Mouse (Mus musculus) MEL (cell line): ENCODE results near the gene Neu1. TPM values are rescaled to one million over a fixed set of nuclear protein-coding genes. Genes with fewer than 3 reads are reported as not detected.

ENCODE experiments used
- DNase-seq: peaks from one replicate; pipeline ENCODE4 v3.0.0; 2011; ENCODE audit warnings: low read depth, low spot score
- H3K27ac ChIP-seq: 2 replicates; pipeline ENCODE4 v1.5.1; 2012; ENCODE audit warnings: low read depth, mild to moderate bottlenecking, control low read depth, low read length, moderate library complexity; ENCODE audit not compliant: control insufficient read depth
- H3K27me3 ChIP-seq, 2 experiments: fragments of 150-350 bp in 1 of 2; sonication (generic) in 1 of 2; 2 replicates each; pipeline ENCODE4 v1.6.1; 2012; ENCODE audit warnings: low read length in 2 of 2, mild to moderate bottlenecking in 2 of 2, improper control_type of control experiment in 1 of 2, moderate library complexity in 1 of 2; ENCODE audit not compliant: insufficient read depth in 2 of 2, control insufficient read depth in 1 of 2
- H3K36me3 ChIP-seq, 2 experiments: 2 replicates each; pipeline ENCODE4 v1.6.1; 2012 to 2014; ENCODE audit warnings: low read length in 2 of 2, improper control_type of control experiment in 1 of 2, inconsistent platforms in 1 of 2, mild to moderate bottlenecking in 1 of 2; ENCODE audit not compliant: insufficient read depth in 2 of 2, control insufficient read depth in 1 of 2
- H3K4me1 ChIP-seq, 2 experiments: fragments of 150-350 bp in 1 of 2; sonication (generic) in 1 of 2; 2 replicates each; pipeline ENCODE4 v1.6.1; 2012; ENCODE audit warnings: low read length in 2 of 2, improper control_type of control experiment in 1 of 2, mild to moderate bottlenecking in 1 of 2; ENCODE audit not compliant: insufficient read depth in 2 of 2, control insufficient read depth in 1 of 2
- H3K4me3 ChIP-seq, 2 experiments: fragments of 150-350 bp in 1 of 2; sonication (generic) in 1 of 2; 2 replicates each; pipeline ENCODE4 v1.5.1; 2012; ENCODE audit warnings: low read depth in 2 of 2, low read length in 2 of 2, mild to moderate bottlenecking in 2 of 2, moderate library complexity in 2 of 2, control low read depth in 1 of 2, improper control_type of control experiment in 1 of 2; ENCODE audit not compliant: control insufficient read depth in 1 of 2, insufficient read depth in 1 of 2
- H3K79me2 ChIP-seq: 2 replicates; pipeline ENCODE4 v1.6.1; 2012; ENCODE audit warnings: mild to moderate bottlenecking, low read length, moderate library complexity; ENCODE audit not compliant: control insufficient read depth, poor library complexity, insufficient read depth
- H3K9ac ChIP-seq: 2 replicates; pipeline ENCODE4 v1.6.1; 2012; ENCODE audit warnings: low read depth, mild to moderate bottlenecking, control low read depth, low read length, moderate library complexity; ENCODE audit not compliant: control insufficient read depth, poor library complexity, severe bottlenecking
- H3K9me3 ChIP-seq: fragments of 150-350 bp; sonication (generic); replicated peaks from 2 replicates; pipeline ENCODE4 v1.6.1; 2012; ENCODE audit warnings: mild to moderate bottlenecking, low read length, improper control_type of control experiment, moderate library complexity; ENCODE audit not compliant: insufficient read depth
- BHLHE40 ChIP-seq: IDR thresholded peaks from 2 replicates; pipeline ENCODE4 v1.6.1; 2012; ENCODE audit warnings: low read depth, mild to moderate bottlenecking, inconsistent platforms, low read length, improper control_type of control experiment, borderline replicate concordance
- CHD1 ChIP-seq: IDR thresholded peaks from 2 replicates; pipeline ENCODE4 v1.6.1; 2012; ENCODE audit warnings: low read depth, mild to moderate bottlenecking, inconsistent platforms, low read length, improper control_type of control experiment
- CHD2 ChIP-seq: IDR thresholded peaks from 2 replicates; pipeline ENCODE4 v1.6.1; 2011; ENCODE audit warnings: low read length, improper control_type of control experiment
- CTCF ChIP-seq, 3 experiments: IDR thresholded peaks in 2 of 3; conservative IDR thresholded peaks in 1 of 3; 2 replicates each; pipeline ENCODE4 v1.5.1; 2011 to 2012; ENCODE audit warnings: low read length in 3 of 3, low read depth in 2 of 3, mild to moderate bottlenecking in 2 of 3, improper control_type of control experiment in 1 of 3, inconsistent platforms in 1 of 3, mixed read lengths in 1 of 3, moderate library complexity in 1 of 3; ENCODE audit not compliant: control insufficient read depth in 1 of 3, insufficient read depth in 1 of 3, poor library complexity in 1 of 3, severe bottlenecking in 1 of 3
- E2F4 ChIP-seq: IDR thresholded peaks from 2 replicates; pipeline ENCODE4 v1.6.1; 2011; ENCODE audit warnings: low read depth, low read length, improper control_type of control experiment, borderline replicate concordance
- ELF1 ChIP-seq: IDR thresholded peaks from 2 replicates; pipeline ENCODE4 v1.6.1; 2014; ENCODE audit warnings: low read depth, mild to moderate bottlenecking, inconsistent platforms, low read length, improper control_type of control experiment, moderate library complexity
- EP300 ChIP-seq, 2 experiments: IDR thresholded peaks; 2 replicates each; pipeline ENCODE4 v1.6.1; 2011; ENCODE audit warnings: improper control_type of control experiment in 2 of 2, low read length in 2 of 2, low read depth in 1 of 2, mild to moderate bottlenecking in 1 of 2
- GATA1 ChIP-seq: IDR thresholded peaks from 2 replicates; pipeline ENCODE4 v1.6.1; 2011; ENCODE audit warnings: low read depth, low read length, improper control_type of control experiment
- JUND ChIP-seq: IDR thresholded peaks from 2 replicates; pipeline ENCODE4 v1.6.1; 2011; ENCODE audit warnings: low read depth, mild to moderate bottlenecking, improper control_type of control experiment, low read length
- MEF2A ChIP-seq: IDR thresholded peaks from 2 replicates; pipeline ENCODE4 v1.6.1; 2014; ENCODE audit warnings: low read depth, mild to moderate bottlenecking, inconsistent platforms, low read length, improper control_type of control experiment; ENCODE audit not compliant: poor library complexity, insufficient replicate concordance, severe bottlenecking; ENCODE audit errors: extremely low read depth
- MXI1 ChIP-seq: IDR thresholded peaks from 2 replicates; pipeline ENCODE4 v1.6.1; 2011; ENCODE audit warnings: mild to moderate bottlenecking, low read depth, low read length, improper control_type of control experiment
- POLR2A ChIP-seq, 2 experiments: IDR thresholded peaks; 2 replicates each; pipeline ENCODE4 v1.6.1; 2011 to 2012; ENCODE audit warnings: low read length in 2 of 2, mild to moderate bottlenecking in 2 of 2, control low read depth in 1 of 2, improper control_type of control experiment in 1 of 2, low read depth in 1 of 2, moderate library complexity in 1 of 2; ENCODE audit not compliant: control insufficient read depth in 1 of 2, insufficient read depth in 1 of 2, poor library complexity in 1 of 2
- RAD21 ChIP-seq: IDR thresholded peaks from 2 replicates; pipeline ENCODE4 v1.6.1; 2011; ENCODE audit warnings: mild to moderate bottlenecking, low read depth, low read length, improper control_type of control experiment
- SMC3 ChIP-seq: IDR thresholded peaks from 2 replicates; pipeline ENCODE4 v1.6.1; 2011; ENCODE audit warnings: low read depth, low read length, improper control_type of control experiment
- ZC3H11A ChIP-seq: IDR thresholded peaks from 2 replicates; pipeline ENCODE4 v1.6.1; 2012; ENCODE audit warnings: low read depth, mild to moderate bottlenecking, inconsistent platforms, low read length, improper control_type of control experiment
- ZKSCAN1 ChIP-seq: IDR thresholded peaks from 2 replicates; pipeline ENCODE4 v1.6.1; 2012; ENCODE audit warnings: low read depth, mild to moderate bottlenecking, inconsistent platforms, low read length, improper control_type of control experiment, moderate library complexity
- ZMIZ1 ChIP-seq: IDR thresholded peaks from 2 replicates; pipeline ENCODE4 v1.6.1; 2012; ENCODE audit warnings: low read depth, mild to moderate bottlenecking, inconsistent platforms, low read length, improper control_type of control experiment, moderate library complexity
- polyA plus RNA-seq, 2 experiments: library from polyadenylated mRNA; stranded (reverse) in 1 of 2; unstranded in 1 of 2; fragments of >175 nt in 1 of 2; fragments of >200 nt in 1 of 2; gene quantifications; 2 replicates each; pipeline versions ENCODE4 v1.2.1 to v1.2.4; 2012; ENCODE audit warnings: low replicate concordance in 2 of 2, low read depth in 1 of 2; ENCODE audit not compliant: insufficient read length in 2 of 2, insufficient read depth in 1 of 2, missing spikeins in 1 of 2
- total RNA-seq: library from RNA; depleted of rRNA; stranded (reverse); fragments of 300-350 nt; gene quantifications from 2 replicates; pipeline ENCODE4 v1.2.3, GENCODE M21; 2012

Neu1 gene
- total and polyA plus RNA-seq, 3 experiments = 6.5 to 7.9 TPM; not detected in 1

DNA sequence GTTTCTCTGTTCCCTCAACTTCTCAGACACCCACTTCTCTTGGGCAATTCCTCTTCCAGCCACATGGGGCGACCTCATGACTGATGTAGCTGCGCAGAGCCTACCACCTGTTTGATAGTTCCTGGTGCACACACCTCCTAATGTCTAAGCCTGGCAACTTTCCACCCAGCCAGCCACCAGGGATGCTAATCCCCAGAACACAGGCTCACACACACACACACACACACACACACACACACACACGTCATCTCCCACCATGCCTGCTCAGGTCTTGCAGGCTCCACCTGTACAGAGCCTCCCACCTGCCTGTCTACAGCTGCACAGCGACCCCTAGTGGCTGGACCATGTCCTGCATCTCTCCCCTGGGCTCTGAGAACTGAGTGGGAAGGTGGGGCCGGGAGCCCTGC is 19.1 kb upstream of the Neu1 start:
- H3K9ac ChIP-seq = no peak overlapping the region
- no peak overlapping the region for H3K4me3 ChIP-seq
- peak; percentile 73 for DNase-seq
- peak; percentile 85 to 98 (median 87) for TF ChIP-seq CTCF (IDR thresholded peaks at IDR 0.05 in 2 of 3, conservative IDR thresholded peaks at IDR 0.05 in 1 of 3; ENCODE audit: control insufficient read depth in 1 of 3, insufficient read depth in 1 of 3, low read depth in 2 of 3, low read length in 3 of 3, poor library complexity in 1 of 3, severe bottlenecking in 1 of 3)
- no peak for TF ChIP-seq MXI1
- no peak for TF ChIP-seq E2F4
- TF ChIP-seq EP300 (IDR thresholded peaks at IDR 0.05; ENCODE audit: low read depth in 1 of 2, low read length in 2 of 2) = no peak
- no peak for TF ChIP-seq CHD2
- no peak for TF ChIP-seq POLR2A (IDR thresholded peaks at IDR 0.05; ENCODE audit: control insufficient read depth in 1 of 2, insufficient read depth in 1 of 2, low read depth in 1 of 2, low read length in 2 of 2, poor library complexity in 1 of 2)
- TF ChIP-seq RAD21 = peak; percentile 59
- TF ChIP-seq SMC3 = peak; percentile 52
- peak; percentile 47; the same call in 1 of the 2 replicates for TF ChIP-seq ZC3H11A
- TF ChIP-seq ELF1 = no peak
- TF ChIP-seq MEF2A = no peak
- TF ChIP-seq ZMIZ1 = no peak
- no peak for TF ChIP-seq GATA1
- TF ChIP-seq, all 39 proteins: peak for 4
- no peaks in the 10 kb centered on the region for H3K79me2 ChIP-seq
- no peaks in the 10 kb centered on the region for H3K9me3 ChIP-seq
- no peak overlapping the region for H3K27ac ChIP-seq
- H3K4me1 ChIP-seq = no peaks in the 10 kb centered on the region
- H3K27me3 ChIP-seq = no peaks in the 10 kb centered on the region
- peaks cover 0 to 4% of the 10 kb centered on the region in 2 experiments; a peak in 2 of 4 replicates for H3K36me3 ChIP-seq

DNA sequence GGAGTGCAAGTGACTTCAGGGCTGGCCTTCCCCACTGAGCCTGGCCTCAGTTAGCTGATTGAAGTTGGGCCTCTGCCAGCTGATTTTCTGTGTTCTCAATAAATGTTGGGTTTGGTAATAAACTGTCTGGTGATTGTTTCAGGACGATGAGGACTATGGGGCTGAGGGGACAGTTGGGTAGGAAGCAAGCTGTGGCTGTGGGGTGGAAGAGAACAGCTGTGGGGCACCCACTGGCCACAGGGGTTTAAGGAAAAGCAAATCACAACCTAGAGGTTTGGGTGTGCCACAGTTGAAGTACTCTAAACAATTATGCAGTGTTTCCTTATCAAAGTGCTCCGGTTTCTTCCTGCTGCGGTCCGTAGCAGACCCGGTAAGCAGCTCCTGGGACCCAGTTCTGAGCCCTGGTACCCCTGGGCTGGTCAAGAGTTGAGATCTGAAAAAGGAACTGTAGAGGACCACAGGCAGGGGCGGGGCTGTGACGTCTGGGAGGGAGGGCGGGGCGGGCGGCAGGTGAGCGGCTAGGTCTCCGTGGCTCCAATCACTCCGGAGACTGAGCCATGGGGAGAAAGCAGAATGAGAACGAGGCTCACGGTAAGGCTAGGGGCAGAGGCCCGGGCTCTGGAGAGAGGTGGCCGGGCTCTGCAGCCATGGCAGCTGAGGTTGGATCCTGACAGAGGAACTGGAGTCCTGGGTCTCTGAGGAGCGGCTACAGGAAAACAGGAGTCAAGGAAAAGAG is 17.0 kb upstream of the Neu1 start, which contains the start of gene Slc44a4:
Gene Slc44a4 (plus strand): TSS at position 537 of the 736 bp plus-strand sequence.
- Histone ChIP-seq H3K36me3 (peaks cover 0 to 1% of the 10 kb centered on the region in 2 experiments; a peak in 2 of 4 replicates), H3K9me3 (no peaks in the 10 kb centered on the region), H3K27ac (no peak within 1 kb of the TSS), H3K9ac (no peak within 1 kb of the TSS), H3K79me2 (no peaks in the 10 kb centered on the region), H3K4me1 (peaks cover 0 to 14% of the 10 kb centered on the region in 2 experiments; a peak in 2 of 4 replicates), H3K27me3 (no peaks in the 10 kb centered on the region), H3K4me3 (no peak within 1 kb of the TSS)
- TF ChIP-seq JUND = no peak
- no peak for TF ChIP-seq EP300 (IDR thresholded peaks at IDR 0.05; ENCODE audit: low read depth in 1 of 2, low read length in 2 of 2)
- no peak for TF ChIP-seq CHD1
- no peak for TF ChIP-seq ZKSCAN1
- no peak for TF ChIP-seq BHLHE40
- TF ChIP-seq POLR2A (IDR thresholded peaks at IDR 0.05; ENCODE audit: control insufficient read depth in 1 of 2, insufficient read depth in 1 of 2, low read depth in 1 of 2, low read length in 2 of 2, poor library complexity in 1 of 2) = 0 out of 4 replicates have a peak, but pooled peaks of 1 of the 2 experiments have one; percentile 13
- no peak for DNase-seq
